ENCODE assay signal across 9 mouse cellular contexts in genomic region chr14:27560434-27560833, GRCm38 (mm10). TPM values are rescaled to one million over a fixed set of nuclear protein-coding genes. Genes with fewer than 3 reads are reported as not detected.
A peak's percentile ranks its signal among the peaks of the same experiment; 100 is the strongest.
DNase-seq lines count a peak whose midpoint lies in the region; ATAC-seq and TF ChIP-seq lines count a peak whose summit lies in the region.
"Had no signal": no experiment of that assay in that cellular context is flagged by ENCODE, and none has a peak within 500 bp of the region (broad histone marks: within the 10 kb centered on the region; RNA-seq: fewer than 3 reads in every experiment).

No protein-coding gene starts in this region.

- no peaks in the 10 kb centered on the region for H3K4me1 ChIP-seq in neural tube, embryonic 15.5 days
- no peaks in the 10 kb centered on the region for H3K4me1 ChIP-seq in embryonic facial prominence, embryonic 10.5 days
- no peaks in the 10 kb centered on the region for H3K4me1 ChIP-seq in liver, embryonic 14.5 days (replicated peaks; ENCODE audit: control insufficient read depth in 2 of 2, insufficient read depth in 2 of 2, low read length in 1 of 2)
- H3K4me1 ChIP-seq: stomach, embryonic 15.5 days had no signal

- no peaks in the 10 kb centered on the region for H3K9me3 ChIP-seq in neural tube, embryonic 15.5 days (replicated peaks)
- no peaks in the 10 kb centered on the region for H3K9me3 ChIP-seq in embryonic facial prominence, embryonic 10.5 days
- H3K9me3 ChIP-seq in liver, embryonic 14.5 days (ENCODE audit: control insufficient read depth, low read length), result no peaks in the 10 kb centered on the region
- H3K9me3 ChIP-seq: stomach, embryonic 15.5 days had no signal

- TF ChIP-seq EP300 in liver, embryonic 14.5 days (IDR thresholded peaks at IDR 0.05; ENCODE audit: low read depth), result no peak

- 45% methylated on average over 4 of the region's 4 CpGs for WGBS in neural tube, embryonic 15.5 days
- WGBS in embryonic facial prominence, embryonic 10.5 days, result 49% methylated on average over 4 of the region's 4 CpGs
- WGBS in liver, embryonic 14.5 days (ENCODE audit: insufficient replicate concordance), result 43% methylated on average over 4 of the region's 4 CpGs

- no peak overlapping the region for H3K4me3 ChIP-seq in neural tube, embryonic 15.5 days (replicated peaks)
- H3K4me3 ChIP-seq in embryonic facial prominence, embryonic 10.5 days, result no peak overlapping the region
- H3K4me3 ChIP-seq in liver, embryonic 14.5 days (ENCODE audit: insufficient read depth in 1 of 2, low read depth in 2 of 2, low read length in 2 of 2), result no peak overlapping the region
- H3K4me3 ChIP-seq: stomach, embryonic 15.5 days had no signal

- H3K27ac ChIP-seq in neural tube, embryonic 15.5 days (replicated peaks), result no peak overlapping the region
- no peak overlapping the region for H3K27ac ChIP-seq in embryonic facial prominence, embryonic 10.5 days (replicated peaks)
- H3K27ac ChIP-seq in liver, embryonic 14.5 days, result no peak overlapping the region
- H3K27ac ChIP-seq: stomach, embryonic 15.5 days had no signal

- no peak overlapping the region for H3K9ac ChIP-seq in neural tube, embryonic 15.5 days (replicated peaks)
- H3K9ac ChIP-seq in liver, embryonic 14.5 days (replicated peaks), result no peak overlapping the region
- H3K9ac ChIP-seq: stomach, embryonic 15.5 days had no signal

- TF ChIP-seq CTCF in liver, embryonic 14.5 days (IDR thresholded peaks at IDR 0.05; ENCODE audit: low read depth), result peak; percentile 77

- H3K27me3 ChIP-seq in neural tube, embryonic 15.5 days (replicated peaks), result no peaks in the 10 kb centered on the region
- no peaks in the 10 kb centered on the region for H3K27me3 ChIP-seq in embryonic facial prominence, embryonic 10.5 days (replicated peaks; ENCODE audit: low read depth, poor library complexity, severe bottlenecking)
- H3K27me3 ChIP-seq in liver, embryonic 14.5 days (ENCODE audit: control insufficient read depth, insufficient read depth, low read length), result no peaks in the 10 kb centered on the region
- H3K27me3 ChIP-seq: stomach, embryonic 15.5 days had no signal

- DNase-seq in neural tube, embryonic 10.5 days (ENCODE audit: extremely low spot score, low spot score), result peak; percentile 67
- DNase-seq in adrenal gland, postnatal 25 days, result peak; percentile 65
- DNase-seq in embryonic facial prominence, embryonic 10.5 days (ENCODE audit: low spot score), result peak; percentile 67
- DNase-seq in kidney, adult 9 months, result peak; percentile 64
- DNase-seq in liver, embryonic 14.5 days (ENCODE audit: low read depth in 3 of 3, low spot score in 3 of 3), result peak; percentile 19 to 37 (median 28)
- DNase-seq in right cerebral cortex, adult 18-20 months, result peak; percentile 47
- DNase-seq in urinary bladder, adult 2 months (ENCODE audit: low spot score), result peak; percentile 25

- H3K36me3 ChIP-seq in neural tube, embryonic 15.5 days, result no peaks in the 10 kb centered on the region
- no peaks in the 10 kb centered on the region for H3K36me3 ChIP-seq in embryonic facial prominence, embryonic 10.5 days (replicated peaks)
- no peaks in the 10 kb centered on the region for H3K36me3 ChIP-seq in liver, embryonic 14.5 days (replicated peaks; ENCODE audit: control insufficient read depth, insufficient read depth, low read depth)
- H3K36me3 ChIP-seq: stomach, embryonic 15.5 days had no signal

- no peak overlapping the region for H3K4me2 ChIP-seq in neural tube, embryonic 15.5 days
- no peak overlapping the region for H3K4me2 ChIP-seq in liver, embryonic 14.5 days (ENCODE audit: low read depth)
- H3K4me2 ChIP-seq: stomach, embryonic 15.5 days had no signal

- no peak for ATAC-seq in neural tube, embryonic 15.5 days (ENCODE audit: low FRiP score)
- ATAC-seq in liver, embryonic 14.5 days (ENCODE audit: insufficient read depth), result no peak

RNA-seq across cellular contexts. Expression of gene Ccdc66, which starts 52.2 kb away (rescaled TPM):
- polyA plus RNA-seq in neural tube, embryonic 15.5 days (2015; fragmentation: Nextera tagmentation; extraction: Ambion mirVana), result 11.2 and 11.9 TPM in 2 replicates
- total RNA-seq in adrenal gland, postnatal 25 days (2021), result 11.7 and 12.0 TPM in 2 replicates
- polyA plus RNA-seq in embryonic facial prominence, embryonic 10.5 days (2016; fragmentation: Nextera tagmentation; extraction: Ambion mirVana), result 15.8 and 16.3 TPM in 2 replicates
- 1.7 and 3.4 TPM in 2 replicates for polyA plus RNA-seq in liver, embryonic 14.5 days (2012; rRNA removed)
- 2.6 and 2.9 TPM in 2 replicates for polyA plus RNA-seq in liver, embryonic 14.5 days (2014; fragmentation: Nextera tagmentation; extraction: Ambion mirVana)
- 12.6 and 14.5 TPM in 2 replicates for polyA plus RNA-seq in urinary bladder, adult 2 months (2012; rRNA removed)
